Mouse (Mus musculus): Measurements from ENCODE around the gene Arhgap44. TPM values are rescaled to one million over a fixed set of nuclear protein-coding genes. Genes with fewer than 3 reads are reported as not detected.

The Arhgap44 gene
- total and polyA plus RNA-seq, 3 experiments, result 14.9 to 26.6 (median 21.8) TPM

- no peak for TF ChIP-seq POLR2A (IDR thresholded peaks at IDR 0.05; ENCODE audit: insufficient read depth, low read depth, low read length)
- no peak for TF ChIP-seq CTCF (IDR thresholded peaks at IDR 0.05)
- TF ChIP-seq EP300 (IDR thresholded peaks at IDR 0.05; ENCODE audit: insufficient read depth, low read depth, low read length), result no peak
- no peak for DNase-seq
- Histone ChIP-seq H3K4me1 (ENCODE audit: control insufficient read depth, insufficient read depth, low read length) (no peaks in the 10 kb centered on the region), H3K36me3 (ENCODE audit: control insufficient read depth, insufficient read depth, low read length) (no peaks in the 10 kb centered on the region), H3K27me3 (ENCODE audit: control insufficient read depth, insufficient read depth, low read length) (no peaks in the 10 kb centered on the region), H3K4me3 (no peak overlapping the region), H3K9ac (ENCODE audit: low read depth, low read length) (no peak overlapping the region), H3K79me2 (replicated peaks; ENCODE audit: control insufficient read depth, insufficient read depth, low read length) (no peaks in the 10 kb centered on the region), H3K27ac (no peak overlapping the region)
- intact Hi-C loops (cut with DNase I), result no loop called here
- WGBS, result 42% methylated on average over 7 of the region's 7 CpGs
Measured at GRCm38 (mm10) chr11:65055596-65055995, 107.2 kb downstream of the Arhgap44 start.

GRCm38 (mm10) chr11:65054216-65054615 is 108.5 kb downstream of the Arhgap44 start:
- H3K27me3 ChIP-seq (ENCODE audit: control insufficient read depth, insufficient read depth, low read length), result no peaks in the 10 kb centered on the region

GRCm38 (mm10) chr11:65050819-65051218 is 111.9 kb downstream of the Arhgap44 start:
- no peak overlapping the region for H3K4me3 ChIP-seq
- H3K36me3 ChIP-seq (ENCODE audit: control insufficient read depth, insufficient read depth, low read length), result no peaks in the 10 kb centered on the region
- no peak overlapping the region for H3K27ac ChIP-seq
- DNase-seq, result no peak
- intact Hi-C loops (cut with DNase I), result no loop called here
- no peaks in the 10 kb centered on the region for H3K79me2 ChIP-seq (replicated peaks; ENCODE audit: control insufficient read depth, insufficient read depth, low read length)
- H3K4me1 ChIP-seq (ENCODE audit: control insufficient read depth, insufficient read depth, low read length), result no peaks in the 10 kb centered on the region
- no peaks in the 10 kb centered on the region for H3K27me3 ChIP-seq (ENCODE audit: control insufficient read depth, insufficient read depth, low read length)
- 96% methylated on average over 5 of the region's 5 CpGs for WGBS
- H3K9ac ChIP-seq (ENCODE audit: low read depth, low read length), result no peak overlapping the region
- TF ChIP-seq EP300 (IDR thresholded peaks at IDR 0.05; ENCODE audit: insufficient read depth, low read depth, low read length) (no peak), POLR2A (IDR thresholded peaks at IDR 0.05; ENCODE audit: insufficient read depth, low read depth, low read length) (no peak), CTCF (IDR thresholded peaks at IDR 0.05) (no peak)

More at GRCm38 (mm10) chr11:65054216-65054615, 108.5 kb downstream of the Arhgap44 start:
- no peak for TF ChIP-seq POLR2A (IDR thresholded peaks at IDR 0.05; ENCODE audit: insufficient read depth, low read depth, low read length)
- TF ChIP-seq CTCF (IDR thresholded peaks at IDR 0.05), result no peak
- no peak for TF ChIP-seq EP300 (IDR thresholded peaks at IDR 0.05; ENCODE audit: insufficient read depth, low read depth, low read length)
- 82% methylated on average over 5 of the region's 5 CpGs for WGBS
- H3K9ac ChIP-seq (ENCODE audit: low read depth, low read length), result no peak overlapping the region
- DNase-seq, result no peak
- H3K79me2 ChIP-seq (replicated peaks; ENCODE audit: control insufficient read depth, insufficient read depth, low read length), result no peaks in the 10 kb centered on the region
- H3K4me3 ChIP-seq, result no peak overlapping the region
- H3K4me1 ChIP-seq (ENCODE audit: control insufficient read depth, insufficient read depth, low read length), result no peaks in the 10 kb centered on the region
- H3K27ac ChIP-seq, result no peak overlapping the region
- intact Hi-C loops (cut with DNase I), result no loop called here
- H3K36me3 ChIP-seq (ENCODE audit: control insufficient read depth, insufficient read depth, low read length), result no peaks in the 10 kb centered on the region

GRCm38 (mm10) chr11:65049090-65049489 is 113.7 kb downstream of the Arhgap44 start:
- WGBS, result 63% methylated on average over 7 of the region's 7 CpGs
- H3K4me1 ChIP-seq (ENCODE audit: control insufficient read depth, insufficient read depth, low read length), result no peaks in the 10 kb centered on the region
- no peaks in the 10 kb centered on the region for H3K27me3 ChIP-seq (ENCODE audit: control insufficient read depth, insufficient read depth, low read length)
- TF ChIP-seq CTCF (IDR thresholded peaks at IDR 0.05) (no peak), EP300 (IDR thresholded peaks at IDR 0.05; ENCODE audit: insufficient read depth, low read depth, low read length) (no peak), POLR2A (IDR thresholded peaks at IDR 0.05; ENCODE audit: insufficient read depth, low read depth, low read length) (no peak)
- no peak overlapping the region for H3K9ac ChIP-seq (ENCODE audit: low read depth, low read length)
- DNase-seq, result no peak
- H3K79me2 ChIP-seq (replicated peaks; ENCODE audit: control insufficient read depth, insufficient read depth, low read length), result no peaks in the 10 kb centered on the region
- no peak overlapping the region for H3K27ac ChIP-seq
- intact Hi-C loops (cut with DNase I), result no loop called here
- no peaks in the 10 kb centered on the region for H3K36me3 ChIP-seq (ENCODE audit: control insufficient read depth, insufficient read depth, low read length)
- no peak overlapping the region for H3K4me3 ChIP-seq

GRCm38 (mm10) chr11:65040556-65040955 is 122.2 kb downstream of the Arhgap44 start:
- 92% methylated on average over 6 of the region's 6 CpGs for WGBS
- DNase-seq, result no peak
- Histone ChIP-seq H3K79me2 (replicated peaks; ENCODE audit: control insufficient read depth, insufficient read depth, low read length) (no peaks in the 10 kb centered on the region), H3K27me3 (ENCODE audit: control insufficient read depth, insufficient read depth, low read length) (no peaks in the 10 kb centered on the region), H3K4me1 (ENCODE audit: control insufficient read depth, insufficient read depth, low read length) (no peaks in the 10 kb centered on the region), H3K4me3 (no peak overlapping the region), H3K27ac (no peak overlapping the region), H3K9ac (ENCODE audit: low read depth, low read length) (no peak overlapping the region), H3K36me3 (ENCODE audit: control insufficient read depth, insufficient read depth, low read length) (no peaks in the 10 kb centered on the region)
- TF ChIP-seq CTCF (IDR thresholded peaks at IDR 0.05) (no peak), EP300 (IDR thresholded peaks at IDR 0.05; ENCODE audit: insufficient read depth, low read depth, low read length) (no peak), POLR2A (IDR thresholded peaks at IDR 0.05; ENCODE audit: insufficient read depth, low read depth, low read length) (no peak)
- intact Hi-C loops (cut with DNase I), result no loop called here

GRCm38 (mm10) chr11:65039517-65040095 is 123.2 kb downstream of the Arhgap44 start:
- H3K4me3 ChIP-seq, result no peak overlapping the region
- H3K27me3 ChIP-seq (ENCODE audit: control insufficient read depth, insufficient read depth, low read length), result no peaks in the 10 kb centered on the region
- no peak for DNase-seq
- intact Hi-C loops (cut with DNase I), result no loop called here
- H3K9ac ChIP-seq (ENCODE audit: low read depth, low read length), result no peak overlapping the region
- no peaks in the 10 kb centered on the region for H3K79me2 ChIP-seq (replicated peaks; ENCODE audit: control insufficient read depth, insufficient read depth, low read length)
- WGBS, result 61% methylated on average over 12 of the region's 12 CpGs
- no peaks in the 10 kb centered on the region for H3K4me1 ChIP-seq (ENCODE audit: control insufficient read depth, insufficient read depth, low read length)
- H3K27ac ChIP-seq, result no peak overlapping the region
- no peak for TF ChIP-seq POLR2A (IDR thresholded peaks at IDR 0.05; ENCODE audit: insufficient read depth, low read depth, low read length)
- no peak for TF ChIP-seq CTCF (IDR thresholded peaks at IDR 0.05)
- TF ChIP-seq EP300 (IDR thresholded peaks at IDR 0.05; ENCODE audit: insufficient read depth, low read depth, low read length), result no peak
- no peaks in the 10 kb centered on the region for H3K36me3 ChIP-seq (ENCODE audit: control insufficient read depth, insufficient read depth, low read length)

Measured in heart, adult 2 months (tissue).